Mouse (Mus musculus): Measurements from ENCODE around the gene Fam133b. TPM values are rescaled to one million over a fixed set of nuclear protein-coding genes. Genes with fewer than 3 reads are reported as not detected.

The Fam133b gene
- polyA plus RNA-seq, 1 experiment = 10.3 TPM

DNA sequence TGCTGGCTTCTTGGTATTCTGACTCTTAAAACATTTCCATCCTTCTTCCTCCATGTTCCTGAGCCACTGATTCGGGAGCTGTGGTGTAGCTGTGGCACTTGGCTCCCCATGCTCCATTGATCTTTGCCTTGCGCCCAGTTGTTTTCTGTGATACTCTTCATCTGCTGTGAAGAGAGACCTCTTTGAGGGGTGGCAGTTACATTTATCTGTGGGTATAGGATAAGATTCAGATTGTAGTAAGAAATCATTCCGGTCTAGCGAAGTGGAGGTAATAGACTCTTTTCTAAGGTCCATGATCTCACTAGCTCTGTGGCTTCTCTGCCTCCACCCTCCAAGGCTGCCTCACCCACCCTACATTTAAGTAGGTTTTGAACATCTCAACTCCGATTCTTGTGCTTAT is 43.3 kb upstream of the Fam133b start:
- Histone ChIP-seq H3K27me3 (ENCODE audit: control insufficient read depth, insufficient read depth, insufficient read length) (no peaks in the 10 kb centered on the region), H3K79me2 (ENCODE audit: control insufficient read depth, insufficient read depth) (no peaks in the 10 kb centered on the region), H3ac (ENCODE audit: control insufficient read depth, insufficient read length) (no peak overlapping the region), H3K36me3 (ENCODE audit: control insufficient read depth, insufficient read depth) (no peaks in the 10 kb centered on the region), H3K4me3 (no peak overlapping the region), H3K4me2 (ENCODE audit: low read depth) (no peak overlapping the region)
- TF ChIP-seq TCF3 (IDR thresholded peaks at IDR 0.05; ENCODE audit: insufficient read length, low read depth) (no peak), POLR2AphosphoS2 (IDR thresholded peaks at IDR 0.05; ENCODE audit: insufficient read length, low read depth) (no peak), MAX (IDR thresholded peaks at IDR 0.05; ENCODE audit: low read depth) (no peak), USF1 (IDR thresholded peaks at IDR 0.05; ENCODE audit: low read depth) (no peak), TCF12 (IDR thresholded peaks at IDR 0.05; ENCODE audit: insufficient read depth, poor library complexity, severe bottlenecking) (no peak), E2F4 (IDR thresholded peaks at IDR 0.05; ENCODE audit: insufficient read depth) (no peak), SRF (IDR thresholded peaks at IDR 0.05; ENCODE audit: control insufficient read depth, insufficient read length, low read depth) (no peak), MYOG (IDR thresholded peaks at IDR 0.05; ENCODE audit: control insufficient read depth in 1 of 3, insufficient read depth in 1 of 3, insufficient read length in 2 of 3, low read depth in 2 of 3) (no peak), CEBPB (IDR thresholded peaks at IDR 0.05; ENCODE audit: insufficient read depth, poor library complexity, severe bottlenecking) (no peak), MYOD1 (IDR thresholded peaks at IDR 0.05; ENCODE audit: control insufficient read depth in 1 of 3, insufficient read length in 2 of 3, low read depth in 2 of 3) (no peak), REST (IDR thresholded peaks at IDR 0.05; ENCODE audit: insufficient read depth, insufficient read length) (no peak), POLR2A (IDR thresholded peaks at IDR 0.05; ENCODE audit: insufficient read length, low read depth) (no peak)

DNA sequence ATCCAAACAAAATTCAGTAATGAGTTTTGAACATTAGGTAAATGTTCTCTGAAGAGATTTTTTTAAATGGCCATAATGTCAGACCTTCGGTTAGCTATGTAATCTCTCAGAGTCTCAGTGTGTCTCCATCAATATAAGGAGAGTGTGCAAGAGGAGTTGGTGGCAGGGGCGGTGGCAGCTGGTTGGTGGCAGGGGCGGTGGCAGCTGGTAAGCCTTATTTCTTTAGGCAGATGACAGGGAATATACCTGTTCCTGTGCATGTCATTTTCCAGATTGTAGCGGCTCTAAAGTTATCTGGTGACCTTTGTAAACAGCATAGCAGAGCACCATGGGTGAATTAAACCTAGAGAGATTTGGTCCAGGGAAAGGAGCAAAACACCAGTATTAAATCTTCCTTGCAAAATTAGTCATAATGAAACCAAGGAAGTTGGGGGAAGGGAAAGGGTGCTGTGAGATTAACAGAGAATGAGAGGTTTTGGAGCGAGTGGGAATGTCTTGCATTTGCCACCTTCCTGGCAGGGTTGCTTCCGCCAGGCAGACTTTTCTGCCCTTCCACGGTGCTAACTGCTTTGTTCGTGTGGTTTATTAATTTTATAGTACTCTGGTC is 42.6 kb upstream of the Fam133b start:
- Histone ChIP-seq H3K27me3 (ENCODE audit: control insufficient read depth, insufficient read depth, insufficient read length) (no peaks in the 10 kb centered on the region), H3K4me3 (peak overlapping the region; percentile 3), H3ac (ENCODE audit: control insufficient read depth, insufficient read length) (no peak overlapping the region), H3K4me2 (ENCODE audit: low read depth) (peak overlapping the region; percentile 86), H3K79me2 (ENCODE audit: control insufficient read depth, insufficient read depth) (no peaks in the 10 kb centered on the region), H3K36me3 (ENCODE audit: control insufficient read depth, insufficient read depth) (no peaks in the 10 kb centered on the region)
- TF ChIP-seq POLR2A (IDR thresholded peaks at IDR 0.05; ENCODE audit: insufficient read length, low read depth) = no peak
- no peak for TF ChIP-seq REST (IDR thresholded peaks at IDR 0.05; ENCODE audit: insufficient read depth, insufficient read length)
- no peak for TF ChIP-seq SRF (IDR thresholded peaks at IDR 0.05; ENCODE audit: control insufficient read depth, insufficient read length, low read depth)
- no peak for TF ChIP-seq POLR2AphosphoS2 (IDR thresholded peaks at IDR 0.05; ENCODE audit: insufficient read length, low read depth)
- TF ChIP-seq MYOD1 (IDR thresholded peaks at IDR 0.05; ENCODE audit: control insufficient read depth in 1 of 3, insufficient read length in 2 of 3, low read depth in 2 of 3) = peak in 1 of 3 experiments; percentile 50
- TF ChIP-seq USF1 (IDR thresholded peaks at IDR 0.05; ENCODE audit: low read depth) = no peak
- no peak for TF ChIP-seq E2F4 (IDR thresholded peaks at IDR 0.05; ENCODE audit: insufficient read depth)
- TF ChIP-seq CEBPB (IDR thresholded peaks at IDR 0.05; ENCODE audit: insufficient read depth, poor library complexity, severe bottlenecking) = no peak

DNA sequence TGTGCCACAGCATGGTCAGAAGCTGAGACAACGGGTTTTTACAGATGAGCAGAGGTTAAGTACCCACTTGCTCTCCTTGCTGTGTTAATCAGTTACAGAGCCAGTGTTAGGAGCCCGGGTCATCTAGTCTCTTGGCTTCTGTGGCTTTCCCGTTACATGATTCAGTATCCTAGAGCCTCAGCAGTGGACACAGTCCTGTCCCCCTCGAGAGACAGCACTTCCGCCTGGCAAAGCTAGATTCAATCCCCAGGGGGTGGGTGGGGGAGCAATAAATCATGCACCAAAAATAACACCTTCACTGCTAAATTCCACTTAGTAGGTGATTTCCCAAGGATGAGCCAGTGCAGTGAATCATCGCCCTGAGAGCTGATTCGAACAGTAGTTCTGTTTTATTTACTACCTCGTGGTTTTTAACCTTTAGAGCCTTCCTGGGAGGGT is 42.0 kb upstream of the Fam133b start:
- H3K4me2 ChIP-seq (ENCODE audit: low read depth) = peak overlapping the region; percentile 86
- peak overlapping the region; percentile 3 for H3K4me3 ChIP-seq
- no peaks in the 10 kb centered on the region for H3K79me2 ChIP-seq (ENCODE audit: control insufficient read depth, insufficient read depth)
- no peaks in the 10 kb centered on the region for H3K27me3 ChIP-seq (ENCODE audit: control insufficient read depth, insufficient read depth, insufficient read length)
- no peaks in the 10 kb centered on the region for H3K36me3 ChIP-seq (ENCODE audit: control insufficient read depth, insufficient read depth)
- no peak overlapping the region for H3ac ChIP-seq (ENCODE audit: control insufficient read depth, insufficient read length)
- TF ChIP-seq SRF (IDR thresholded peaks at IDR 0.05; ENCODE audit: control insufficient read depth, insufficient read length, low read depth) = no peak
- TF ChIP-seq POLR2A (IDR thresholded peaks at IDR 0.05; ENCODE audit: insufficient read length, low read depth) = no peak
- 0 out of 2 replicates have a peak, but pooled peaks have one; percentile 46 for TF ChIP-seq CEBPB (IDR thresholded peaks at IDR 0.05; ENCODE audit: insufficient read depth, poor library complexity, severe bottlenecking)
- no peak for TF ChIP-seq TCF12 (IDR thresholded peaks at IDR 0.05; ENCODE audit: insufficient read depth, poor library complexity, severe bottlenecking)
- TF ChIP-seq MAX (IDR thresholded peaks at IDR 0.05; ENCODE audit: low read depth) = no peak
- TF ChIP-seq USF1 (IDR thresholded peaks at IDR 0.05; ENCODE audit: low read depth) = no peak
- no peak for TF ChIP-seq MYOD1 (IDR thresholded peaks at IDR 0.05; ENCODE audit: control insufficient read depth in 1 of 3, insufficient read length in 2 of 3, low read depth in 2 of 3)
- no peak for TF ChIP-seq E2F4 (IDR thresholded peaks at IDR 0.05; ENCODE audit: insufficient read depth)

DNA sequence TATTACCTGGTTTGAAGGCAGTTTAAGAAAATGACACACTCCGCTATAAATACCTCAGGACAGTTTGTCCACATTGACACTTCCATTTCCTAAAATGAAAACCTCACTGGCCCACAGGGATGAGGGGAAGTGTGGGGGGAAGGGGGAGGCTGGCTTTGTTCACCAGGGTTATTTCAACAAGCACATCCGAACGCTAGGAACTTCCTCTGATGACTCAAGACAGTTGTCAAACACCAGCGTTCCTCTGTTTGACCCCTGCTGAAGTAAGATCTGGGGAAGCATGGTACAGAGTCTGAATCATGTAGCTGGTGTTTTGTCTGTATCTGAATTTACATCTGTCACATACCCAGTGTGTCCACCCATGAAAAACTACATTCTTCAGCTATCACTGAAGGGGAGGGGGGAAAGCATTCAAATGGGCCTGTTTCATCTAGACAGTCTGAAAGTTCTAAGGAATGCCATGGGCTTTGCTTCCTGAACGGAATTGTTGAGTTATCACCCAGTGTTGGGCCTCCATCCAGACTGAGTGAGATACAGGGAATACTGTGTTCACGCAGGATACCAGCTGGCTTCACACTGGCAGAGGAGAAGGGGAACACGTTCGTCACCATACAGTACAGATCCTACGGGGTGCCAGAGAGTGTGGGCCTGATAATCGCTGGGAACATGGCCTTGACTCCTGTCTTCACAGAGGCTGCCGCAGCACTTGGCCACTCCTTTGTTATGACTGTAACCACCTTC is 40.9 kb upstream of the Fam133b start:
- Histone ChIP-seq H3K27me3 (ENCODE audit: control insufficient read depth, insufficient read depth, insufficient read length) (no peaks in the 10 kb centered on the region), H3K4me2 (ENCODE audit: low read depth) (peak overlapping the region; percentile 86), H3K79me2 (ENCODE audit: control insufficient read depth, insufficient read depth) (no peaks in the 10 kb centered on the region), H3ac (ENCODE audit: control insufficient read depth, insufficient read length) (no peak overlapping the region), H3K4me3 (no peak overlapping the region), H3K36me3 (ENCODE audit: control insufficient read depth, insufficient read depth) (no peaks in the 10 kb centered on the region)
- TF ChIP-seq USF1 (IDR thresholded peaks at IDR 0.05; ENCODE audit: low read depth) (no peak), CEBPB (IDR thresholded peaks at IDR 0.05; ENCODE audit: insufficient read depth, poor library complexity, severe bottlenecking) (no peak), MYOG (IDR thresholded peaks at IDR 0.05; ENCODE audit: control insufficient read depth in 1 of 3, insufficient read depth in 1 of 3, insufficient read length in 2 of 3, low read depth in 2 of 3) (no peak), TCF12 (IDR thresholded peaks at IDR 0.05; ENCODE audit: insufficient read depth, poor library complexity, severe bottlenecking) (no peak), MAX (IDR thresholded peaks at IDR 0.05; ENCODE audit: low read depth) (no peak), TCF3 (IDR thresholded peaks at IDR 0.05; ENCODE audit: insufficient read length, low read depth) (no peak), POLR2AphosphoS2 (IDR thresholded peaks at IDR 0.05; ENCODE audit: insufficient read length, low read depth) (no peak), POLR2A (IDR thresholded peaks at IDR 0.05; ENCODE audit: insufficient read length, low read depth) (no peak), MYOD1 (IDR thresholded peaks at IDR 0.05; ENCODE audit: control insufficient read depth in 1 of 3, insufficient read length in 2 of 3, low read depth in 2 of 3) (no peak), REST (IDR thresholded peaks at IDR 0.05; ENCODE audit: insufficient read depth, insufficient read length) (no peak), SRF (IDR thresholded peaks at IDR 0.05; ENCODE audit: control insufficient read depth, insufficient read length, low read depth) (no peak), E2F4 (IDR thresholded peaks at IDR 0.05; ENCODE audit: insufficient read depth) (no peak)

Data from myocyte (in vitro differentiated cells).